Mouse (Mus musculus): ENCODE results near the gene Scn3a.

Scn3a gene

GRCm38 (mm10) chr2:65566793-65567787, at the start of gene Scn3a:
Gene Scn3a, minus strand, starts transcription at chr2:65567627.
- DNase-seq: peak; percentile 55

GRCm38 (mm10) chr2:65611887-65612286, 44.5 kb upstream of the Scn3a start:
- no peak for DNase-seq

GRCm38 (mm10) chr2:65607813-65608212, 40.4 kb upstream of the Scn3a start:
- no peak for DNase-seq

- no peak for DNase-seq
Observed at GRCm38 (mm10) chr2:65587679-65588078, 20.3 kb upstream of the Scn3a start.

- no peak for DNase-seq
Observed at GRCm38 (mm10) chr2:65567925-65568324, 498 bp upstream of the Scn3a start.

GRCm38 (mm10) chr2:65563898-65564297, 3.5 kb downstream of the Scn3a start:
- peak; percentile 4 for DNase-seq

GRCm38 (mm10) chr2:65557719-65558118, 9.7 kb downstream of the Scn3a start:
- no peak for DNase-seq

- DNase-seq: no peak
Observed at GRCm38 (mm10) chr2:65554662-65555061, 12.8 kb downstream of the Scn3a start.

GRCm38 (mm10) chr2:65553473-65553872, 14.0 kb downstream of the Scn3a start:
- DNase-seq: no peak

GRCm38 (mm10) chr2:65552727-65553126, 14.7 kb downstream of the Scn3a start:
- no peak for DNase-seq

- no peak for DNase-seq
Observed at GRCm38 (mm10) chr2:65552222-65552621, 15.2 kb downstream of the Scn3a start.

GRCm38 (mm10) chr2:65551736-65552135, 15.7 kb downstream of the Scn3a start:
- no peak for DNase-seq

GRCm38 (mm10) chr2:65550564-65550963, 16.9 kb downstream of the Scn3a start:
- DNase-seq: no peak

GRCm38 (mm10) chr2:65548665-65549064, 18.8 kb downstream of the Scn3a start:
- no peak for DNase-seq

GRCm38 (mm10) chr2:65547341-65547740, 20.1 kb downstream of the Scn3a start:
- no peak for DNase-seq

GRCm38 (mm10) chr2:65542906-65543592, 24.4 kb downstream of the Scn3a start:
- no peak for DNase-seq

- DNase-seq: no peak
Observed at GRCm38 (mm10) chr2:65541781-65542180, 25.6 kb downstream of the Scn3a start.

GRCm38 (mm10) chr2:65538436-65538835, 29.0 kb downstream of the Scn3a start:
- no peak for DNase-seq

- no peak for DNase-seq
Observed at GRCm38 (mm10) chr2:65532127-65532854, 35.1 kb downstream of the Scn3a start.

- DNase-seq: no peak
Observed at GRCm38 (mm10) chr2:65529148-65529547, 38.3 kb downstream of the Scn3a start.

- no peak for DNase-seq
Observed at GRCm38 (mm10) chr2:65516703-65517102, 50.7 kb downstream of the Scn3a start.

GRCm38 (mm10) chr2:65508217-65508616, 59.2 kb downstream of the Scn3a start:
- no peak for DNase-seq

- no peak for DNase-seq
Observed at GRCm38 (mm10) chr2:65490450-65490849, 77.0 kb downstream of the Scn3a start.

Measured in kidney, postnatal 14 days (tissue).